Mouse (Mus musculus) heart, adult 2 months (tissue): ENCODE measurements around the gene Aldh6a1. TPM values are rescaled to one million over a fixed set of nuclear protein-coding genes. Genes with fewer than 3 reads are reported as not detected.

Source experiments
- DNase-seq, 2 experiments: peaks; one replicate each; pipeline ENCODE4 v3.0.0; 2021
- H3K27ac ChIP-seq: fragments of 200-600 bp; 2 replicates; pipeline ENCODE4 v1.8.1; 2022
- H3K27me3 ChIP-seq: fragments of 200-500 bp; 2 replicates; pipeline ENCODE4 v1.6.1; 2012; ENCODE audit warnings: mild to moderate bottlenecking, low read length, inconsistent platforms, mixed read lengths; ENCODE audit not compliant: control insufficient read depth, insufficient read depth
- H3K36me3 ChIP-seq: fragments of 200-500 bp; 2 replicates; pipeline ENCODE4 v1.6.1; 2012; ENCODE audit warnings: low read length, inconsistent platforms; ENCODE audit not compliant: control insufficient read depth, insufficient read depth
- H3K4me1 ChIP-seq: fragments of 200-500 bp; 2 replicates; pipeline ENCODE4 v1.6.1; 2011; ENCODE audit warnings: low read length; ENCODE audit not compliant: control insufficient read depth, insufficient read depth
- H3K4me3 ChIP-seq: fragments of 200-600 bp; 2 replicates; pipeline ENCODE4 v1.8.1; 2022
- H3K79me2 ChIP-seq: fragments of 200-500 bp; replicated peaks from 2 replicates; pipeline ENCODE4 v1.6.1; 2012; ENCODE audit warnings: mild to moderate bottlenecking, inconsistent platforms, low read length, moderate library complexity, mixed read lengths; ENCODE audit not compliant: control insufficient read depth, insufficient read depth
- H3K9ac ChIP-seq: fragments of 200-500 bp; 2 replicates; pipeline ENCODE4 v1.6.1; 2012; ENCODE audit warnings: low read depth, mild to moderate bottlenecking, control low read depth, inconsistent platforms, low read length, mixed read lengths
- CTCF ChIP-seq: fragments of 200-600 bp; IDR thresholded peaks from 2 replicates; pipeline ENCODE4 v1.8.1; 2022; ENCODE audit warnings: antibody characterized with exemption, mild to moderate bottlenecking, moderate library complexity
- EP300 ChIP-seq: fragments of 200-500 bp; IDR thresholded peaks from 2 replicates; pipeline ENCODE4 v1.6.1; 2011; ENCODE audit warnings: low read depth, low read length, control low read depth; ENCODE audit not compliant: insufficient read depth
- POLR2A ChIP-seq: fragments of 200-500 bp; IDR thresholded peaks from 2 replicates; pipeline ENCODE4 v1.6.1; 2011; ENCODE audit warnings: mild to moderate bottlenecking, low read depth, low read length, control low read depth; ENCODE audit not compliant: insufficient read depth
- WGBS: fragments of 180-500 bp; shearing (Covaris S2); methylation state at CpG from one replicate; pipeline ENCODE4 v1.1.7; 2018; 5-methylcytosine and 5-hydroxymethylcytosine counted together
- intact Hi-C: fragments of 180-260 bp; cut with DNase I; formaldehyde crosslinking; loops from one replicate; pipeline ENCODE4 v1.15.1; 2025
- long read RNA-seq: library from polyadenylated mRNA; stranded (forward); transcript quantifications from one replicate; pipeline ENCODE4 v2.0.0, GENCODE M21; 2021
- polyA plus RNA-seq: library from polyadenylated mRNA; depleted of rRNA; stranded (reverse); fragments of >200 nt; gene quantifications from 2 replicates; pipeline ENCODE4 v1.2.3, GENCODE M21; 2012; rRNA removed
- total RNA-seq, 2 experiments: library from RNA; stranded (reverse); gene quantifications; 2 replicates each; pipeline ENCODE4 v1.2.3; 2021

The Aldh6a1 gene
- 100 to 1,000 TPM; 189 to 236 TPM for total RNA-seq
- 83.5 and 173 TPM in 2 replicates for polyA plus RNA-seq
- long read RNA-seq, transcript Aldh6a1-201 (12 exons, 3,399 nt) = major isoform, 375 of 414 reads
- long read RNA-seq, partial matches to known transcripts = 10 of 414 reads
- long read RNA-seq, other reads (novel, unspliced or antisense) = 29 of 414 reads

- H3K9ac ChIP-seq = peak within 1 kb of the TSS; percentile 83
- peak within 1 kb of the TSS; percentile 91 for H3K4me3 ChIP-seq
- peaks cover 2% of the 10 kb centered on the region for H3K4me1 ChIP-seq
- no peaks in the 10 kb centered on the region for H3K36me3 ChIP-seq
- no peaks in the 10 kb centered on the region for H3K27me3 ChIP-seq
- peak within 1 kb of the TSS; percentile 98 for H3K27ac ChIP-seq
- TF ChIP-seq POLR2A (peak; percentile 97), CTCF (no peak), EP300 (peak; percentile 52; the same call in 1 of the 2 replicates)
- peaks cover 8% of the 10 kb centered on the region for H3K79me2 ChIP-seq
- WGBS = under 1% methylated on average over 49 of the region's 49 CpGs
- intact Hi-C loops = loop anchor here (1.0 to 10.0 kb wide), 3 partner anchors 42 to 314 kb away; partner anchors contain the start of genes Bbof1 and Entpd5
- peak; percentile 93 to 98 for DNase-seq
Measured at GRCm38 (mm10) chr12:84450718-84451646, at the start of gene Aldh6a1, which contains the start of gene Lin52. TSS of gene Aldh6a1 (minus strand) at chr12:84451004. TSS of gene Lin52 (plus strand) at chr12:84451422.

- WGBS = 93% methylated on average over 1 of the region's 1 CpGs
Measured at GRCm38 (mm10) chr12:84496795-84497194, 46.0 kb upstream of the Aldh6a1 start.

GRCm38 (mm10) chr12:84487324-84488056, 36.7 kb upstream of the Aldh6a1 start:
- H3K4me3 ChIP-seq = no peak overlapping the region
- peak; percentile 38 to 40 for DNase-seq
- H3K79me2 ChIP-seq = no peaks in the 10 kb centered on the region
- H3K9ac ChIP-seq = no peak overlapping the region
- H3K36me3 ChIP-seq = no peaks in the 10 kb centered on the region; the same call in 1 of the 2 replicates
- H3K4me1 ChIP-seq = no peaks in the 10 kb centered on the region; the same call in 1 of the 2 replicates
- TF ChIP-seq POLR2A (no peak), EP300 (no peak), CTCF (no peak)
- WGBS = 23% methylated on average over 8 of the region's 8 CpGs
- H3K27ac ChIP-seq = no peak overlapping the region
- no peaks in the 10 kb centered on the region for H3K27me3 ChIP-seq
- intact Hi-C loops = no loop called here

More at GRCm38 (mm10) chr12:84496795-84497194, 46.0 kb upstream of the Aldh6a1 start:
- no peak for DNase-seq
- intact Hi-C loops = no loop called here
- no peak for TF ChIP-seq POLR2A
- no peak for TF ChIP-seq CTCF
- TF ChIP-seq EP300 = no peak
- Histone ChIP-seq H3K4me3 (no peak overlapping the region), H3K27ac (no peak overlapping the region), H3K79me2 (no peaks in the 10 kb centered on the region), H3K4me1 (no peaks in the 10 kb centered on the region), H3K9ac (no peak overlapping the region), H3K27me3 (no peaks in the 10 kb centered on the region), H3K36me3 (no peaks in the 10 kb centered on the region)

GRCm38 (mm10) chr12:84482778-84483585, 32.2 kb upstream of the Aldh6a1 start:
- Histone ChIP-seq H3K27ac (no peak overlapping the region), H3K4me3 (no peak overlapping the region), H3K36me3 (no peaks in the 10 kb centered on the region; the same call in 1 of the 2 replicates), H3K79me2 (no peaks in the 10 kb centered on the region), H3K9ac (no peak overlapping the region), H3K4me1 (no peaks in the 10 kb centered on the region; the same call in 1 of the 2 replicates), H3K27me3 (no peaks in the 10 kb centered on the region)
- WGBS = 93% methylated on average over 14 of the region's 14 CpGs
- intact Hi-C loops = no loop called here
- TF ChIP-seq CTCF (no peak), EP300 (no peak), POLR2A (no peak)
- no peak for DNase-seq

GRCm38 (mm10) chr12:84481251-84481650, 30.4 kb upstream of the Aldh6a1 start:
- intact Hi-C loops = no loop called here
- Histone ChIP-seq H3K4me1 (no peaks in the 10 kb centered on the region), H3K27ac (no peak overlapping the region), H3K36me3 (no peaks in the 10 kb centered on the region), H3K4me3 (no peak overlapping the region), H3K27me3 (no peaks in the 10 kb centered on the region), H3K9ac (no peak overlapping the region), H3K79me2 (no peaks in the 10 kb centered on the region)
- TF ChIP-seq CTCF = no peak
- TF ChIP-seq POLR2A = no peak
- TF ChIP-seq EP300 = no peak
- WGBS = 74% methylated on average over 2 of the region's 2 CpGs
- DNase-seq = no peak
